Mouse (Mus musculus): ENCODE data around the gene Gm595.

DNA sequence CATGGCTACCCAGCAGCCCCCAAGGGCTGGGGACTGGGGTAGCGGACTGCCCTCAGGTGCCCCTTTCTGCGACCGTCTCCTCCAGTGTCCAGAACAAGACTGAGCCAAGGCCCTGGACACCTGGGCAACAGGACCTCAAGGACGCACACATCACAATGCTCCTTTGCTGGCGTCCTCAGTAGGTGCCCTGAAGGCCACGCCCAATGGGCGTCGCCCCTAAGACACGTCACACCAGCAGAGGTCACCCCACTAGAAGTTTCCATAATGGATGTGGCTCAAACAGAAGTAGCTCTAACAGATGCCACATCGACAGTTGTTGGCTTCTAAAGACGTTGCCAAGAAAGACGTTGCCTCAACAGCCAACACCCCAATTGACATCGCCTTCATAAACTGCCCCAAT is at the start of gene Gm595:
- no peak for TF ChIP-seq MAFK (IDR thresholded peaks at IDR 0.05; ENCODE audit: insufficient read depth, low read depth, low read length)
- TF ChIP-seq HCFC1 (IDR thresholded peaks at IDR 0.05; ENCODE audit: borderline replicate concordance, insufficient read depth, low read length), result no peak
- no peak for TF ChIP-seq ZC3H11A (IDR thresholded peaks at IDR 0.05; ENCODE audit: borderline replicate concordance, low read depth, low read length)
- TF ChIP-seq CHD2 (IDR thresholded peaks at IDR 0.05; ENCODE audit: low read depth, low read length), result no peak
- TF ChIP-seq ZNF384 (IDR thresholded peaks at IDR 0.05; ENCODE audit: low read depth, low read length), result no peak
